Mouse (Mus musculus) small intestine, adult 2 months (tissue): ENCODE results near the gene Shc3.

ENCODE experiments used
- CTCF ChIP-seq: fragments of 200-500 bp; IDR thresholded peaks from 2 replicates; pipeline ENCODE4 v1.5.1; 2012; ENCODE audit warnings: low read depth, mild to moderate bottlenecking, control low read depth, inconsistent platforms, low read length, moderate library complexity, mixed read lengths; ENCODE audit not compliant: insufficient replicate concordance, insufficient read length; ENCODE audit errors: extremely low read depth
- POLR2A ChIP-seq: fragments of 200-500 bp; IDR thresholded peaks from 2 replicates; pipeline ENCODE4 v1.6.1; 2012; ENCODE audit warnings: low read depth, mild to moderate bottlenecking, control low read depth, inconsistent platforms, low read length, moderate library complexity

DNA sequence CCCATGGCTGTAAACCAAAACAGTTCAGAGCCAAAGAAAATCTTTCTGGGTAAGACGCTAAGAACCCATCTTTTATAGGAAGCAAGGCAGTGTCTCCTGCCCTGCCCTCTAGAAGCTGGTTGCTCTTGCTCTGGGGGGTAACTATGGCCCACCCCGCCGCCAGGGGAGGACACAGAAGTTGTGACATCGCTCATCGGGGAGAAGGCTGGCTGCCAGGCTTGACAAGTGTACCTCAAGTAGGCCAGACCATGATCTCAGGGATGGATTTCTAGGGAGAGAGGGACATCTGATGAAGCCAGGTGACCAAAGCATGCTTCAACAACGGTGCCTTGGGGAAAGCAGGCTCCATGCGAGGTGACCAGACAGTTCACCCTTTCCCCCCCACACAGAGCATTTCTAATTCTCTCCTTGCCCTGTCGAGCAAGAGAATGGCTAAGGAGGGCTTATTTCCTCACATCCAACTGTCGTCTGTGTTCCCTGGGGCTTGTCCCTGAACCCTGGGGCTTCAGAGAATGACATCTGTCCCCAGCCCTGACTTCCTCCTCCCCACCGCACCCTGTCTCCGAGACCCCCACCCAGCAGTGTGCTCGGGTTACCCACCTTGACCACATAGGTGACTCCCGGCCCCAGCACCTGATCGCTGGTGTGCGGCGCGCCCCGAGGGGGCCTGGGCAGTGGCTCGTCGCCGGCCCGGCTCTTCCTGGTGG, 2.7 kb downstream of the Shc3 start:
- TF ChIP-seq CTCF (no peak), POLR2A (no peak)
